Mouse (Mus musculus) midbrain, postnatal 0 days (tissue): Measurements from ENCODE around the gene Spaca6. TPM values are rescaled to one million over a fixed set of nuclear protein-coding genes. Genes with fewer than 3 reads are reported as not detected.

Experiments used
- ATAC-seq: fragments of 200-750 bp; cut with Nextera tagmentation; 2 replicates; pipeline ENCODE4 v1.8.0; 2017; ENCODE audit warnings: moderate number of reproducible peaks, mild to moderate bottlenecking, moderate TSS enrichment, moderate library complexity; ENCODE audit not compliant: low FRiP score
- DNase-seq: peaks from one replicate; pipeline ENCODE4 v3.0.0-alpha.2; 2015; ENCODE audit warnings: low spot score
- H3K27ac ChIP-seq: fragments of 300-500 bp; sonication (generic); 2 replicates; pipeline ENCODE4 v1.5.1; 2014; ENCODE audit warnings: low read depth, mild to moderate bottlenecking, low read length, mixed read lengths
- H3K27me3 ChIP-seq: fragments of 300-500 bp; sonication (generic); 2 replicates; pipeline ENCODE4 v1.6.1; 2014; ENCODE audit warnings: low read length, control low read depth, mixed read lengths; ENCODE audit not compliant: insufficient read depth
- H3K36me3 ChIP-seq: fragments of 300-500 bp; sonication (generic); 2 replicates; pipeline ENCODE4 v1.6.1; 2014; ENCODE audit warnings: low read length, control low read depth, mixed read lengths; ENCODE audit not compliant: insufficient read depth
- H3K4me1 ChIP-seq: fragments of 300-500 bp; sonication (generic); 2 replicates; pipeline ENCODE4 v1.6.1; 2014; ENCODE audit warnings: mild to moderate bottlenecking, control low read depth, antibody characterized with exemption, low read length, mixed read lengths; ENCODE audit not compliant: insufficient read depth
- H3K4me2 ChIP-seq: fragments of 300-500 bp; sonication (generic); 2 replicates; pipeline ENCODE4 v1.6.1; 2014; ENCODE audit warnings: low read depth, mild to moderate bottlenecking, low read length, mixed read lengths; ENCODE audit not compliant: poor library complexity, severe bottlenecking
- H3K4me3 ChIP-seq: fragments of 300-500 bp; sonication (generic); 2 replicates; pipeline ENCODE4 v1.5.1; 2014; ENCODE audit warnings: low read depth, mild to moderate bottlenecking, low read length, moderate library complexity
- H3K9ac ChIP-seq: fragments of 300-500 bp; sonication (generic); replicated peaks from 2 replicates; pipeline ENCODE4 v1.6.1; 2014; ENCODE audit warnings: mild to moderate bottlenecking, low read length, moderate library complexity, mixed read lengths; ENCODE audit not compliant: poor library complexity, severe bottlenecking
- H3K9me3 ChIP-seq: fragments of 300-500 bp; sonication (generic); 2 replicates; pipeline ENCODE4 v1.6.1; 2016; ENCODE audit warnings: low read length, control low read depth
- CTCF ChIP-seq: IDR thresholded peaks from 2 replicates; pipeline ENCODE4 v1.5.1; 2016; ENCODE audit warnings: antibody characterized with exemption, mild to moderate bottlenecking
- WGBS: fragments of 180-500 bp; shearing (Covaris S2); extraction: QIAGEN DNeasy Blood & Tissue Kit; methylation state at CpG from one replicate; pipeline ENCODE4 v1.1.7; 2014; 5-methylcytosine and 5-hydroxymethylcytosine counted together
- polyA plus RNA-seq: library from polyadenylated mRNA; unstranded; fragments of >200 nt; fragmentation: Nextera tagmentation; extraction: Ambion mirVana; gene quantifications from 2 replicates; pipeline ENCODE4 v1.2.1, GENCODE M21; 2015
- total RNA-seq: library from RNA; depleted of rRNA; stranded (reverse); fragments of >200 nt; gene quantifications from 2 replicates; pipeline ENCODE4 v1.2.3, GENCODE M21; 2014

Gene Spaca6
- total and polyA plus RNA-seq, 2 experiments from 2014 or later, result 16.2 to 17.4 TPM

- peak overlapping the region; percentile 52 for H3K4me2 ChIP-seq
- no peak overlapping the region for H3K27ac ChIP-seq
- no peaks in the 10 kb centered on the region for H3K27me3 ChIP-seq
- H3K4me3 ChIP-seq, result peak overlapping the region; percentile 37
- no peaks in the 10 kb centered on the region for H3K4me1 ChIP-seq
- DNase-seq, result peak; percentile 15
- H3K36me3 ChIP-seq, result no peaks in the 10 kb centered on the region
- ATAC-seq, result peak; percentile 65
- H3K9ac ChIP-seq, result peak overlapping the region; percentile 56; the same call in 1 of the 2 replicates
- TF ChIP-seq CTCF, result no peak
- 20% methylated on average over 55 of the region's 55 CpGs for WGBS
- no peaks in the 10 kb centered on the region for H3K9me3 ChIP-seq
These were observed 23.2 kb downstream of the Spaca6 start for GRCm38 (mm10) chr17:17849906-17850712.

- Histone ChIP-seq H3K9ac (no peak within 1 kb of the TSS), H3K4me1 (no peaks in the 10 kb centered on the region), H3K27me3 (no peaks in the 10 kb centered on the region), H3K27ac (no peak within 1 kb of the TSS), H3K9me3 (no peaks in the 10 kb centered on the region), H3K4me2 (no peak within 1 kb of the TSS), H3K4me3 (no peak within 1 kb of the TSS), H3K36me3 (no peaks in the 10 kb centered on the region)
- 57% methylated on average over 8 of the region's 8 CpGs for WGBS
- DNase-seq (no peak), ATAC-seq (no peak)
- no peak for TF ChIP-seq CTCF
These were observed 28.3 kb downstream of the Spaca6 start, which contains the start of gene Has1 for GRCm38 (mm10) chr17:17855064-17855838. Has1 (minus strand) TSS chr17:17855205.

GRCm38 (mm10) chr17:17856612-17857011 is 29.7 kb downstream of the Spaca6 start:
- TF ChIP-seq CTCF, result no peak
- H3K4me3 ChIP-seq, result no peak overlapping the region
- H3K27ac ChIP-seq, result no peak overlapping the region
- DNase-seq (no peak), ATAC-seq (no peak)
- H3K36me3 ChIP-seq, result no peaks in the 10 kb centered on the region
- no peak overlapping the region for H3K4me2 ChIP-seq
- no peaks in the 10 kb centered on the region for H3K4me1 ChIP-seq
- H3K9ac ChIP-seq, result no peak overlapping the region
- no peaks in the 10 kb centered on the region for H3K9me3 ChIP-seq
- 88% methylated on average over 1 of the region's 1 CpGs for WGBS
- H3K27me3 ChIP-seq, result no peaks in the 10 kb centered on the region

- 91% methylated on average over 1 of the region's 1 CpGs for WGBS
- no peak for TF ChIP-seq CTCF
- no peak overlapping the region for H3K4me2 ChIP-seq
These were observed 30.5 kb downstream of the Spaca6 start for GRCm38 (mm10) chr17:17857446-17857845.

GRCm38 (mm10) chr17:17860110-17860509 is 33.2 kb downstream of the Spaca6 start:
- Histone ChIP-seq H3K4me2 (no peak overlapping the region), H3K36me3 (no peaks in the 10 kb centered on the region), H3K27me3 (no peaks in the 10 kb centered on the region), H3K4me1 (no peaks in the 10 kb centered on the region), H3K9ac (no peak overlapping the region), H3K27ac (no peak overlapping the region), H3K4me3 (no peak overlapping the region), H3K9me3 (no peaks in the 10 kb centered on the region)
- ATAC-seq, result no peak
- TF ChIP-seq CTCF, result no peak
- no peak for DNase-seq
- WGBS, result 91% methylated on average over 3 of the region's 3 CpGs

More at GRCm38 (mm10) chr17:17857446-17857845, 30.5 kb downstream of the Spaca6 start:
- H3K9me3 ChIP-seq, result no peaks in the 10 kb centered on the region
- DNase-seq (no peak), ATAC-seq (no peak)
- H3K9ac ChIP-seq, result no peak overlapping the region
- no peak overlapping the region for H3K4me3 ChIP-seq
- no peaks in the 10 kb centered on the region for H3K4me1 ChIP-seq
- H3K27me3 ChIP-seq, result no peaks in the 10 kb centered on the region
- no peak overlapping the region for H3K27ac ChIP-seq
- H3K36me3 ChIP-seq, result no peaks in the 10 kb centered on the region

- Histone ChIP-seq H3K36me3 (no peaks in the 10 kb centered on the region), H3K4me3 (no peak overlapping the region), H3K4me2 (no peak overlapping the region), H3K27ac (no peak overlapping the region), H3K9ac (no peak overlapping the region), H3K27me3 (no peaks in the 10 kb centered on the region), H3K9me3 (no peaks in the 10 kb centered on the region), H3K4me1 (no peaks in the 10 kb centered on the region)
- WGBS, result 90% methylated on average over 1 of the region's 1 CpGs
- no peak for TF ChIP-seq CTCF
- ATAC-seq (no peak), DNase-seq (no peak)
These were observed 35.4 kb downstream of the Spaca6 start for GRCm38 (mm10) chr17:17862360-17862759.
